Mouse (Mus musculus) spleen, embryonic (tissue): ENCODE data around the gene Tgfbr3.

Experiments
- CTCF ChIA-PET: fragments of 350-600 bp; sonication (Branson Sonifier 250); formaldehyde crosslinking; loops from one replicate; lab custom pipeline; 2022; lab: Charles Lee

Tgfbr3 gene

DNA sequence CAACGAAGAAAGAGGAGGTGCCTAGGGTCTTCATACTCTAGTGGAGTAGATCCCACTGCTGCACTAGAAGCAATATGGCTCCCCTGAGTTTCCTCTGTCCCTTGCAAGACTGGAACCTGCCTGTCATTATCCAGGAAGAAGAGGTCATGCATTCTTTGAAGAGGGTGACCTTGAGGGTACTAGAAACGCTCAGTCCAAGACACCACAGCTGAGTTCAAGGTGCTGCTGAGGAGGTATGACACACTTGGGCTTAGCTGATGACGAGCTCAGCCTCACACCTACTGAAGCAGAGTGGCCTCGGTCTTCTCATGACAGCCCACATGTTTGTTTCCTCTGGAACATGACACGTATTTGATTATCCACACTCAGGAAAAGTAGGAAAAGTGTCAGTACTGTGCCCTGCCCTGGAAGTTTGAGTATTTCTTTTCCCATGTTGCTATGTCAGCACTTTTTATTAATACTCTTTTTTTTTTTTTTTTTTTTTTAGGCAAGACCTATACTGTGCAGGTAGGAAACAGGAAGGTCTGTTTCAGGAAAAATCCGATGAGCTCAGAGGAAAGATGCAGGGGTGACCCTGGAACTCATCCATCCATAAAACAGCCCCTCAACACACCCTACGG lies 176.7 kb downstream of the Tgfbr3 start:
- CTCF ChIA-PET = no interaction called here

DNA sequence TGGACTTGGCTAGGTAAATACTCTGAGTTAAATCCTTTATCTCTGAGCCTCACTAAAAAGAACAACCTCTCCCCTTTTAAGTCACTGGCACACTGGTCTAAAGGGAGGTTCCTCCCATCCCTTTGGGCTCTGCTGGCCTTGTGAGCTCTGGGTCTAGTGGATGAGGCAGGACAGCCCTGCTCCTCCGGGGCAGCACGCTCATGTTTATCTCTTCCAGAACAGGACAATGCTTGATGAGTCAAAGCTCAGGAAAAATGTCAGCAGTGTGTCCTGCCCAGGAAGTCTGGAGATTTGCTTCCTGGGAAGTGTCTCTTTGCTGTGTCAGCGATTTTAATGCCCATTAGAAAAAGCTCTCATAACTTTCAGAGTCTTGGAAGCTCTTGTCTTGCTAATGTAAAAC lies 177.6 kb downstream of the Tgfbr3 start:
- CTCF ChIA-PET = no interaction called here

DNA sequence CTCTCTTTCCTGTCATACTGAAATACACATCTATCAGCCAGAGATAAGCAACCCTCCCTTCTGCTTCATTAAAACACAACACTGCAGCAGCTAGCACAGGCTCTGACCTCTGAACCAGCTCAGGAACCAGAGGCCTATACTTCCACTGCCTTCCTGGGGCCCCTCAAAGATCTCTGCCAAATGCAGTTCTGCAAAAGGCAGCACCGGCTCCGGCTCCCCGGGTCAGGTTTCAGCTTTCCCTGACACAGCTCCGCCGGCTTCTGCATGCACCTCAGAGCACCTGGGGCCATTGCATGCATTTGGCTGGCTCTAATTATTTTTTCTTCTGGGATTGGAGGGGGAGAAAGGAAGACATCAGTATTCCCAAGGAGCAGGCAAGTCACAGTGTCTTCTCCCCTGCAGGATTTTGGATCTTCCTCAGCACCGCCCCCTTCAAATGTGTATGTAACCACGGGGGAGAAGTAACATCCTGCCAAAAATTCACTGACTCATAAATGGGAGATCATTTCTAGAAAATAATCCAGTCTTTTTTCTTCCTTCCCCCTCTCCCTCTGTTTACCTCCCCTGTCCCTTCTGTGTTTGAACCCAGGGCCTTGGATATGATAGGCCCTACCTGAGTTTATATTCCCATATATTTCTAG lies 178.4 kb downstream of the Tgfbr3 start:
- CTCF ChIA-PET = no interaction called here

GRCm38 (mm10) chr5:107110089-107110879 lies 179.1 kb downstream of the Tgfbr3 start:
- CTCF ChIA-PET = interaction anchor here (0.5 kb wide), 1 partner anchor 13 kb away, joined by 3 read pairs; no protein-coding TSS in a partner anchor

DNA sequence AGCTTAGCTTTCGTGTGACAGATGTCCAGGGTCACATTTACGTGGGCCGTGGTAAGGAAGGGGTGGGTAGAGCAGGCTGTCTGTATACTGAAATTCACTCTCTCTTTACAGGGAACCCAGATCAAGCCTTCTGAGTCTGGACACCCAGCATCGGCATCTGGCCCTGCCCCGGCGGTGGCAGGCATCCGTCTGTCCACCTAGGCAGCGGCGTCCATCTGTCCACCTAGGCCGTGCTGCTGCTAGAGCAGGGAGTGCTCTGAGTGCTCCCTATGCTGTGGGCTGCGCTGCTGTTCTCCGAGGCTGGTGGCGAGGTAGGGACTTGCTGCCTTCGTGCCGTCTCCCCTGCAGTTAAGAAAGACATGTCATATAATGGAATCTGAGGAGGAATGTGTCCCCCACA lies 180.0 kb downstream of the Tgfbr3 start:
- CTCF ChIA-PET = no interaction called here

- CTCF ChIA-PET = no interaction called here
Measured at GRCm38 (mm10) chr5:107106793-107107192, 182.6 kb downstream of the Tgfbr3 start.

- CTCF ChIA-PET = no interaction called here
Measured at GRCm38 (mm10) chr5:107106139-107106538, 183.3 kb downstream of the Tgfbr3 start.

GRCm38 (mm10) chr5:107103591-107103990 lies 185.8 kb downstream of the Tgfbr3 start:
- CTCF ChIA-PET = no interaction called here

GRCm38 (mm10) chr5:107102916-107103315 lies 186.5 kb downstream of the Tgfbr3 start:
- CTCF ChIA-PET = no interaction called here

GRCm38 (mm10) chr5:107101684-107102083 lies 187.7 kb downstream of the Tgfbr3 start:
- CTCF ChIA-PET = no interaction called here

DNA sequence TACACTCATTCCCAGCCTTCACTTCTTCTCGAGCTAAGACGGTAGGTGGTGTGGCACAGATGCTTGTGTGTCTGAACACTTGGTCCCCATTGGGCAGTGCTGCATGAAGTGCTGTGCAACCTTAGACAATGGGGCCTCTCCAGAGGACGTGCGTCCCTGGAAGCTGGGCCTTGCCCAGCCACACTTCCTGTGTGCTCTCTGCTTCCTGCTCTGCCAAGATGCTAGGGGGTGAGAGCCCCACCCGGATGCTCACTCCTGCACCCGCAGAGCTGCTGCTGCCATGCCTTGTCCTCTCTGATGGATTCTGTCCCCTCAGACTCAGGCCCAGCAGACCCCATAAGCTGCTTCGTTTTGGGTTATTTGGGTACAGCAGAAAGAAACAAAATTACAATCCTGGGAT lies 188.3 kb downstream of the Tgfbr3 start:
- CTCF ChIA-PET = no interaction called here

- CTCF ChIA-PET = no interaction called here
Measured at GRCm38 (mm10) chr5:107099634-107100033, 189.8 kb downstream of the Tgfbr3 start.

GRCm38 (mm10) chr5:107099076-107099475 lies 190.4 kb downstream of the Tgfbr3 start:
- CTCF ChIA-PET = no interaction called here

DNA sequence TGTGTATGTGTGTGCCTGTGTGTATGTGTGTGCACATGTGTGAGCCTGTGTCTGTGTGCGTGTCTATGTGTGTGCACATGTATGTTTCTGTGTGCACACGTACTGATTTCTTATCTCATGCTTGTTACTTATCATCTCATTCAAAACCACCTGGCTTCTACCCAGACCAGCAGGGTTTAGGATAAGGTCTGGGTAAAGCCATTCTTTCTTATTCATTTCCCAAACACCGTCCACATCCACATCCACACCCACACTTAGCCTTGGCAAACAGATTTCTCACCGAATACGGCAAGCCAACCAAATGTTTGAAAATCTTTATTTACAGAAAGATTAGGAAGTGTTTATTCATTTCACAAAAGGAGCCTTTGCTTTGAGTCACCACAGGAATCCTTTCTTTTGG lies 191.4 kb downstream of the Tgfbr3 start:
- CTCF ChIA-PET = no interaction called here

GRCm38 (mm10) chr5:107097314-107097713 lies 192.1 kb downstream of the Tgfbr3 start:
- CTCF ChIA-PET = no interaction called here

- CTCF ChIA-PET = no interaction called here
Measured at GRCm38 (mm10) chr5:107094233-107094632, 195.2 kb downstream of the Tgfbr3 start.

DNA sequence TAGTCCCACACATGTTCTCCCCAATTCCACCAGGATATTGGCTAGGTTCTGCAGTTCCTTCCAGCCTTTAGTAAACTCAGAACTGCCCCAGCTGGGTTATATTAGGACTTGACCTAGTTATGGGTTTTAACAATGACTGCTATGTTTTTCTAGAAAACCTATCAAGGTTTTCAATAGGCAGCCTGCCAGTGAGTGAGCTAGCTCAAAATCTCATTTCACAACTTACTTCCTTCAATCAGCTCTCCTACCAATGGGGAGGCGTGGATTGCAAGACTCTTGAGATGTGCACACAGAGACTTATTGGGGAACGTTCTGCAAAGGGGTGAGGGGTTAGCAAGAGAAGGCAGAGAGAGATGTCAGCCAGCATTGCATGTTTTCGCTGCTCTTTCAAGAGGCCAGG lies 196.2 kb downstream of the Tgfbr3 start:
- CTCF ChIA-PET = no interaction called here

- CTCF ChIA-PET = no interaction called here
Measured at GRCm38 (mm10) chr5:107092137-107092536, 197.3 kb downstream of the Tgfbr3 start.

- CTCF ChIA-PET = no interaction called here
Measured at GRCm38 (mm10) chr5:107089966-107090365, 199.5 kb downstream of the Tgfbr3 start.

- CTCF ChIA-PET = interaction anchor here (0.7 kb wide), 1 partner anchor 153 kb away, joined by 5 read pairs; no protein-coding TSS in a partner anchor
Measured at GRCm38 (mm10) chr5:107087829-107088808, 201.3 kb downstream of the Tgfbr3 start.

- CTCF ChIA-PET = no interaction called here
Measured at GRCm38 (mm10) chr5:107087291-107087690, 202.1 kb downstream of the Tgfbr3 start.
